Mouse (Mus musculus) gastrocnemius, postnatal 14 days (tissue): Measurements from ENCODE around the gene Ddx28. TPM values are rescaled to one million over a fixed set of nuclear protein-coding genes. Genes with fewer than 3 reads are reported as not detected.

Source experiments
- DNase-seq: peaks from one replicate; pipeline ENCODE4 v3.0.0; 2021; ENCODE audit warnings: mixed read lengths
- intact Hi-C: fragments of 180-260 bp; cut with DNase I; formaldehyde crosslinking; loops from one replicate; pipeline ENCODE4 v1.15.1; 2025; ENCODE audit warnings: low total_unique reads
- total RNA-seq, 2 experiments: library from RNA; stranded (reverse); gene quantifications; 2 replicates each; pipeline ENCODE4 v1.2.3; 2021

The Ddx28 gene
- total RNA-seq, 2 experiments from 2014 or later, result 9.5 to 9.7 TPM

- DNase-seq, result no peak
- intact Hi-C loops, result no loop called here
Observed at GRCm38 (mm10) chr8:105981146-105981545, 30.5 kb downstream of the Ddx28 start.

- intact Hi-C loops, result no loop called here
- DNase-seq, result no peak
Observed at GRCm38 (mm10) chr8:105979325-105979724, 32.4 kb downstream of the Ddx28 start, which contains the start of gene Dpep3. Gene Dpep3 (minus strand): TSS chr8:105979429.

GRCm38 (mm10) chr8:105975363-105975762 lies 36.3 kb downstream of the Ddx28 start:
- intact Hi-C loops, result no loop called here
- no peak for DNase-seq

DNA sequence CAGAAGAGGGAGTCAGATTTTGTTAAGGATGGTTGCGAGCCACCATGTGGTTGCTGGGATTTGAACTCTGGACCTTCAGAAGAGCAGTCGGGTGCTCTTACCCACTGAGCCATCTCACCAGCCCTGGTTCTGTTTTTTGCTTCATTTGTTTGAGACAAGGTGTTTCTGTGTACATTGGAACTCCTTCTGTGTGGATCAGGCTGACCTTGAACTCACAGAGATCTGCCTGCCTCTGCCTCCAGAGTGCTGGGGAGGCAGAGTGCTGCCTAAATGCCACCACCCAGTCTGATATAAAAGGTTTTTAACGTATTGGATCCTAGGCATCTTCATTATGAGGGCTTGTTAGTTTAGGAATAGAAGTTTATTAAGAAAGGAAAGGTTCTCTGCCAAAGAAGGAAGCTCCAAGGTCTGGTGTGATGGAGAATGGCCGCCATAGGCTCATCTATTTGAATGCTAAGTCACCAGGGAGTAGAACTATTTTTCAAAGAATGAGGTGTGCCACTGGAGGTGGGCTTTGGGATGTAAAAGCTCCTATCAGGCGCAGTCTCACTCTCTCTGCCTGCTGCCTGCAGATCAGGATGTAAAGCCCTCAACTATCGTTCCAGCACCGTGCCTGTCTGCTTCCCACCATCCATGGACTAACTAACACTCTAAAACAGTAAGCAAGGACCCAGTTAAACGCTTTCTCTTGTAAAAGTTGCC lies 40.5 kb downstream of the Ddx28 start:
- DNase-seq, result no peak
- intact Hi-C loops, result no loop called here

- intact Hi-C loops, result no loop called here
- no peak for DNase-seq
Observed at GRCm38 (mm10) chr8:105969367-105969766, 42.3 kb downstream of the Ddx28 start.

- intact Hi-C loops, result no loop called here
- DNase-seq, result peak; percentile 50
Observed at GRCm38 (mm10) chr8:105966692-105967311, 44.9 kb downstream of the Ddx28 start.

- peak; percentile 87 for DNase-seq
- intact Hi-C loops, result no loop called here
Observed at GRCm38 (mm10) chr8:105965905-105966341, 45.8 kb downstream of the Ddx28 start, which contains the start of gene Slc12a4. Gene Slc12a4 (minus strand): TSS chr8:105966097.

- intact Hi-C loops, result no loop called here
- DNase-seq, result peak; percentile 74
Observed at GRCm38 (mm10) chr8:105965266-105965904, 46.3 kb downstream of the Ddx28 start.

DNA sequence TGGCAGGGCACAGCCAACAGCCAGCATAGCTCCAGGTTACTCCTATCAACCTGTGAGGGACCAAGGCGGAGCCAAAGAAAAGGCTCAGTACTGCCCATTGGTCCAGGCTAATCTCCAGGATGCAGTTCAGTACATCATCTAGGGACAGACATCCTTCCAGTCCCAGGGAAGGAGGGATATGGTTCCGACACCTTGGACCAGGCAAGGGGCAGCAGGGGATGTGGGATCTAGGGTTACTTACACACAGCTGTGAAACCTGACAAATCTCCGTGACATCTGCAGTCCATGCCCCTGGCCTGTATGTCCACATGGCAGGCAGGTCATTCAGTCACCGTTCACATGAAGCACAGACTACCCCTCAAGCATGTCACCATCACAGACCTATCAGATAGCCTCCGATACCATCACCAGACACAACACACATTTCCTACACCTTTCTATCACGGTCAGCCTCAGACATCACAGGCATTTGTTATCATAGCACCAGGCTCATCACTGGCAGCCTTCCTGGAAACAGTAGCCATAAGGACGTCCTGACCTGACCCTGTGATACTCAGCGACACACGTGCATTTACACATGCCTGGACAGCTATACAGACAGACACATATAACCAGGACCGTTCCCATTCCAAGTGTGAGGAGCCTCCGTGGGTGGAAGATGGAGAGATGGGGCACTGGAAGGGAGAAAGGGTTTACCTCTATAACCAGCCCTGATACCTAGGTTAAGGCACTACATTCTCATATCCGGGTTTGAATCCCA lies 47.0 kb downstream of the Ddx28 start:
- DNase-seq, result no peak
- intact Hi-C loops, result no loop called here

GRCm38 (mm10) chr8:105961536-105961935 lies 50.1 kb downstream of the Ddx28 start:
- no peak for DNase-seq
- intact Hi-C loops, result no loop called here

DNA sequence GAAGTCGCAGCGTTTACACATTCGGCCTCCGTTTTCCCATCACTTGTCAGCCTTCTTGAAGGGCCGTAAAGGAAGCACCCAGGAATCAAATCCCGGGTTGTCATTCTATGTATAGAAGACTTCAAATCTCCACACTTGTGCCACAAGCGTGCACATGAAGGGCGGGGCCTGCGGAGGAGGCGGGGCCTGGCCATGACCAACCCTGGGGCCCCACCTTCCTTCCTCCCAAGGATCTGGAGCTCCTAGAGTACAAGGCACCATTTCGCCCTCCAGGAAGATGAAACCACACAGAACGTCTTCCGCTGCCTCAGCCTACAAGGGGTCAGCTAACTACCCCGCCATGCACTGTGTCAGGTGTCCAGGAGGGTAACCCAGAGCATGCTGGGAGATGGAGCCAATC lies 50.6 kb downstream of the Ddx28 start:
- intact Hi-C loops, result no loop called here
- DNase-seq, result no peak

Other genes with a start within 250 kb of the Ddx28 start
- gene Ranbp10, start 184.5 kb downstream of the Ddx28 start, total RNA-seq, result 10 to 100 TPM; 20.1 to 20.2 TPM
- not detected for gene Tsnaxip1, start 184.2 kb downstream of the Ddx28 start, total RNA-seq
- gene Cenpt, start 158.6 kb downstream of the Ddx28 start, total RNA-seq, result 1 to 10 TPM; 1.9 to 3.9 TPM
- gene Thap11, start 156.8 kb downstream of the Ddx28 start, total RNA-seq, result 10 to 100 TPM; 19.6 to 22.7 TPM
- gene Nutf2, start 151.3 kb downstream of the Ddx28 start, total RNA-seq, result 10 to 100 TPM; 63.8 to 66.0 TPM
- 10 to 100 TPM; 21.1 to 21.5 TPM for gene Edc4, start 131.0 kb downstream of the Ddx28 start, total RNA-seq
- under 1 TPM in 1 of 2 experiments, not detected in 1; 0.69 TPM for gene Nrn1l, start 118.3 kb downstream of the Ddx28 start, total RNA-seq
- 10 to 100 TPM; 12.8 to 13.8 TPM for gene Pskh1, start 111.4 kb downstream of the Ddx28 start, total RNA-seq
- gene Ctrl, start 78.0 kb downstream of the Ddx28 start, total RNA-seq, result not detected
- 10 to 100 TPM; 19.3 to 20.9 TPM for gene Psmb10, start 73.4 kb downstream of the Ddx28 start, total RNA-seq
- gene Lcat, start 68.5 kb downstream of the Ddx28 start, total RNA-seq, result under 1 TPM; 0.21 to 0.29 TPM
- 10 to 100 TPM; 12.1 to 19.1 TPM for gene Slc12a4, start 45.8 kb downstream of the Ddx28 start, total RNA-seq
- gene Dpep3, start 32.5 kb downstream of the Ddx28 start, total RNA-seq, result not detected
- gene Dus2, start 20.5 kb downstream of the Ddx28 start, total RNA-seq, result 10 to 100 TPM in 1 of 2 experiments, 1 to 10 TPM in 1; 9.4 to 10.4 TPM
- gene Dpep2nb, start 5.9 kb downstream of the Ddx28 start, total RNA-seq, result not detected
- 10 to 100 TPM; 18.4 to 22.0 TPM for gene Nfatc3, start 47.0 kb upstream of the Ddx28 start, total RNA-seq
- gene Esrp2, start 125.1 kb upstream of the Ddx28 start, total RNA-seq, result not detected
- 1 to 10 TPM; 4.5 to 5.0 TPM for gene Pla2g15, start 138.5 kb upstream of the Ddx28 start, total RNA-seq
- gene Slc7a6, start 157.0 kb upstream of the Ddx28 start, total RNA-seq, result 1 to 10 TPM; 6.1 to 7.0 TPM
- 10 to 100 TPM in 1 of 2 experiments, 1 to 10 TPM in 1; 8.5 to 10.6 TPM for gene Slc7a6os, start 199.1 kb upstream of the Ddx28 start, total RNA-seq
- 10 to 100 TPM; 21.5 to 23.9 TPM for gene Prmt7, start 199.1 kb upstream of the Ddx28 start, total RNA-seq